In the genomic region with DNA sequence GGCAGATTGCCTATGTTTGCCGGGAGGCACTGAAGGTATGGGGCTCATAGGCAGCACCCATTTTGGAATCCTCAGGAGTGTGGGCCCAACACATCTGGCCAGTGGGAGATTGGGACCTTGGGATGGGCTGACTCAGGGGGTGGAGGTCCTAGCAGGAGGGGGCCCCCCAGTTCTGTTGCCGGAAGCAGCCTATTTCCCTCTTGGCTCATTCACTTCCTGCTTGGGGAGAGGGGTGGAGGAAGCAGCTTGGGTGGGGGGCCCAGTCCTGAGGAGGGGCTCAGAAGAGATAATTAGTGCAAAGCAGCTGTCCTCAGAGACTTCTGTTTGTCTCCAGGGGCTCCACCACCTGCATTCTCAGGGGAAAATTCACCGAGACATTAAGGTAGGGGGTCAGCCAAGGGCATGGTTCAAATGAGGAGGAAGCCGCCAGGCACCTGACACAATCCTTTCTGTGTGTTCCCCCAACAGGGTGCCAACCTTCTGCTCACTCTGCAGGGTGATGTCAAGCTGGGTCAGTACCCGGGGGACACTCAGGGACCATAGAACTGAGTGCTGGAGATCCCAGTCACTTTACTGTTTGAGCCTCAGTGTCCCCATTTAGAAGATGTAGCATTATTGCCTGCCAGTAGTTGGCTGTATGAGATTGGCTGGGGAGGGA, we compare ENCODE assay signal across 8 mouse cellular contexts. TPM values are rescaled to one million over a fixed set of nuclear protein-coding genes. Genes with fewer than 3 reads are reported as not detected.
DNase-seq lines count a peak whose midpoint lies in the region; ATAC-seq and TF ChIP-seq lines count a peak whose summit lies in the region.

No protein-coding gene starts in this region.

- no peaks in the 10 kb centered on the region for H3K9me3 ChIP-seq in kidney, embryonic 15.5 days (replicated peaks)
- no peaks in the 10 kb centered on the region for H3K9me3 ChIP-seq in heart, embryonic 15.5 days (replicated peaks)
- H3K9me3 ChIP-seq in liver, embryonic 13.5 days (replicated peaks), result no peaks in the 10 kb centered on the region

- TF ChIP-seq CTCF in olfactory bulb, adult 2 months (IDR thresholded peaks at IDR 0.05; ENCODE audit: insufficient read depth, low read depth, low read length), result no peak

- TF ChIP-seq POLR2A in olfactory bulb, adult 2 months (IDR thresholded peaks at IDR 0.05; ENCODE audit: insufficient read depth, low read depth, low read length), result no peak

- H3K36me3 ChIP-seq in kidney, embryonic 15.5 days, result peaks cover 64% of the 10 kb centered on the region
- H3K36me3 ChIP-seq in heart, embryonic 15.5 days, result peaks cover 49% of the 10 kb centered on the region
- peaks cover 68% of the 10 kb centered on the region for H3K36me3 ChIP-seq in liver, embryonic 13.5 days

- no peak overlapping the region for H3K9ac ChIP-seq in kidney, embryonic 15.5 days
- peak overlapping the region; percentile 79; the same call in 1 of the 2 replicates for H3K9ac ChIP-seq in heart, embryonic 15.5 days
- peak overlapping the region; percentile 87 for H3K9ac ChIP-seq in liver, embryonic 13.5 days

- peak overlapping the region; percentile 81 for H3K4me3 ChIP-seq in kidney, embryonic 15.5 days (replicated peaks)
- peak overlapping the region; percentile 86 for H3K4me3 ChIP-seq in heart, embryonic 15.5 days
- peak overlapping the region; percentile 81 for H3K4me3 ChIP-seq in liver, embryonic 13.5 days (replicated peaks)
- H3K4me3 ChIP-seq in olfactory bulb, adult 2 months (ENCODE audit: insufficient read depth, low read depth, low read length), result 0 out of 2 replicates have a peak overlapping the region, but pooled peaks have one; percentile 7

- no peaks in the 10 kb centered on the region for H3K27me3 ChIP-seq in kidney, embryonic 15.5 days
- no peaks in the 10 kb centered on the region for H3K27me3 ChIP-seq in heart, embryonic 15.5 days
- H3K27me3 ChIP-seq in liver, embryonic 13.5 days, result no peaks in the 10 kb centered on the region

- H3K27ac ChIP-seq in kidney, embryonic 15.5 days, result no peak overlapping the region
- 0 out of 2 replicates have a peak overlapping the region, but pooled peaks have one; percentile 15 for H3K27ac ChIP-seq in heart, embryonic 15.5 days
- H3K27ac ChIP-seq in liver, embryonic 13.5 days, result peak overlapping the region; percentile 70
- no peak overlapping the region for H3K27ac ChIP-seq in olfactory bulb, adult 2 months (ENCODE audit: insufficient read depth, low read depth, low read length)

- no peak for ATAC-seq in kidney, embryonic 15.5 days (replicated peaks; ENCODE audit: low FRiP score)
- no peak for ATAC-seq in heart, embryonic 15.5 days (replicated peaks; ENCODE audit: insufficient number of reproducible peaks, insufficient read depth, low FRiP score, low read depth)
- no peak for ATAC-seq in liver, embryonic 13.5 days (ENCODE audit: low read depth)

- DNase-seq in kidney, postnatal 25 days, result no peak
- DNase-seq in liver, embryonic 13.5 days, result no peak
- no peak for DNase-seq in right cerebral cortex, postnatal 14 days
- no peak for DNase-seq in retina, postnatal 1 day
- no peak for DNase-seq in embryo, embryonic 10 days (ENCODE audit: low spot score)

- H3K4me1 ChIP-seq in kidney, embryonic 15.5 days, result peaks cover 61% of the 10 kb centered on the region
- peaks cover 44% of the 10 kb centered on the region for H3K4me1 ChIP-seq in heart, embryonic 15.5 days (replicated peaks)
- H3K4me1 ChIP-seq in liver, embryonic 13.5 days (replicated peaks), result peaks cover 63% of the 10 kb centered on the region
- peaks cover 23% of the 10 kb centered on the region for H3K4me1 ChIP-seq in olfactory bulb, adult 2 months (ENCODE audit: control insufficient read depth, insufficient read depth, low read length)

- peak overlapping the region; percentile 97 for H3K4me2 ChIP-seq in kidney, embryonic 15.5 days
- H3K4me2 ChIP-seq in heart, embryonic 15.5 days, result peak overlapping the region; percentile 98
- H3K4me2 ChIP-seq in liver, embryonic 13.5 days, result peak overlapping the region; percentile 100

- 78% methylated on average over 5 of the region's 5 CpGs for WGBS in kidney, embryonic 15.5 days
- 69% methylated on average over 5 of the region's 5 CpGs for WGBS in heart, embryonic 15.5 days
- WGBS in liver, embryonic 13.5 days (ENCODE audit: insufficient replicate concordance), result 52% methylated on average over 5 of the region's 5 CpGs
- 73% methylated on average over 5 of the region's 5 CpGs for WGBS in olfactory bulb, adult 2 months

RNA-seq across cellular contexts. Expression of gene Map4k2, which starts 1.5 kb away (rescaled TPM):
- polyA plus RNA-seq in kidney, embryonic 15.5 days (2015; fragmentation: Nextera tagmentation; extraction: Ambion mirVana), result 18.7 and 21.9 TPM in 2 replicates
- 12.6 and 17.9 TPM in 2 replicates for polyA plus RNA-seq in heart, embryonic 15.5 days (2015; fragmentation: Nextera tagmentation; extraction: Ambion mirVana)
- 4.5 and 5.8 TPM in 2 replicates for polyA plus RNA-seq in liver, embryonic 13.5 days (2015; fragmentation: Nextera tagmentation; extraction: Ambion mirVana)
- polyA plus RNA-seq in olfactory bulb, adult 2 months (2012; ENCODE audit: insufficient read depth, insufficient read length, low replicate concordance, missing spikeins), result 158 TPM in 1 of 2 replicates, not detected in the other

RNA-seq across cellular contexts. Expression of gene Men1, which starts 7.6 kb away (rescaled TPM):
- 82.1 and 91.8 TPM in 2 replicates for polyA plus RNA-seq in kidney, embryonic 15.5 days (2015; fragmentation: Nextera tagmentation; extraction: Ambion mirVana)
- 36.1 and 50.6 TPM in 2 replicates for polyA plus RNA-seq in heart, embryonic 15.5 days (2015; fragmentation: Nextera tagmentation; extraction: Ambion mirVana)
- polyA plus RNA-seq in liver, embryonic 13.5 days (2015; fragmentation: Nextera tagmentation; extraction: Ambion mirVana), result 26.3 and 29.9 TPM in 2 replicates
- polyA plus RNA-seq in olfactory bulb, adult 2 months (2012; ENCODE audit: insufficient read depth, insufficient read length, low replicate concordance, missing spikeins), result not detected in 2 replicates

RNA-seq across cellular contexts. Expression of gene Sf1, which starts 21.1 kb away (rescaled TPM):
- polyA plus RNA-seq in kidney, embryonic 15.5 days (2015; fragmentation: Nextera tagmentation; extraction: Ambion mirVana), result 155 and 165 TPM in 2 replicates
- 79.0 and 98.4 TPM in 2 replicates for polyA plus RNA-seq in heart, embryonic 15.5 days (2015; fragmentation: Nextera tagmentation; extraction: Ambion mirVana)
- polyA plus RNA-seq in liver, embryonic 13.5 days (2015; fragmentation: Nextera tagmentation; extraction: Ambion mirVana), result 68.4 and 92.3 TPM in 2 replicates
- 340 TPM in 1 of 2 replicates, not detected in the other for polyA plus RNA-seq in olfactory bulb, adult 2 months (2012; ENCODE audit: insufficient read depth, insufficient read length, low replicate concordance, missing spikeins)

RNA-seq across cellular contexts. Expression of gene Cdc42bpg, which starts 36.1 kb away (rescaled TPM):
- 0.78 and 1.0 TPM in 2 replicates for polyA plus RNA-seq in kidney, embryonic 15.5 days (2015; fragmentation: Nextera tagmentation; extraction: Ambion mirVana)
- polyA plus RNA-seq in heart, embryonic 15.5 days (2015; fragmentation: Nextera tagmentation; extraction: Ambion mirVana), result 0.30 and 0.60 TPM in 2 replicates
- 0.14 and 0.16 TPM in 2 replicates for polyA plus RNA-seq in liver, embryonic 13.5 days (2015; fragmentation: Nextera tagmentation; extraction: Ambion mirVana)
- polyA plus RNA-seq in olfactory bulb, adult 2 months (2012; ENCODE audit: insufficient read depth, insufficient read length, low replicate concordance, missing spikeins), result not detected in 2 replicates

RNA-seq across cellular contexts. Expression of gene Pygm, which starts 41.8 kb away (rescaled TPM):
- 28.2 and 30.4 TPM in 2 replicates for polyA plus RNA-seq in kidney, embryonic 15.5 days (2015; fragmentation: Nextera tagmentation; extraction: Ambion mirVana)
- polyA plus RNA-seq in heart, embryonic 15.5 days (2015; fragmentation: Nextera tagmentation; extraction: Ambion mirVana), result 282 and 297 TPM in 2 replicates
- polyA plus RNA-seq in liver, embryonic 13.5 days (2015; fragmentation: Nextera tagmentation; extraction: Ambion mirVana), result 2.7 and 2.9 TPM in 2 replicates
- not detected in 2 replicates for polyA plus RNA-seq in olfactory bulb, adult 2 months (2012; ENCODE audit: insufficient read depth, insufficient read length, low replicate concordance, missing spikeins)

Comparison
In these comparisons a context has a peak if more than half of its experiments do, and no peak if none do; other contexts are left out.
1. H3K27ac ChIP-seq: peak in heart, embryonic 15.5 days (single experiment) and liver, embryonic 13.5 days (single experiment); none in kidney, embryonic 15.5 days (single experiment) and olfactory bulb, adult 2 months (single experiment).
2. H3K4me3 ChIP-seq: peak in every context shown above with its lines; median percentile 86 in heart, embryonic 15.5 days; 81 in kidney, embryonic 15.5 days; 81 in liver, embryonic 13.5 days; 7 in olfactory bulb, adult 2 months.
3. Peak in every context shown above with its lines, with median percentiles within 50 percentile points of each other: H3K4me2 ChIP-seq.